Mouse (Mus musculus) G1E-ER4 (cell line): ENCODE results near the gene Zfp989. TPM values are rescaled to one million over a fixed set of nuclear protein-coding genes. Genes with fewer than 3 reads are reported as not detected.
"Not testable (repeated sequence)": the region's sequence is repeated elsewhere in the genome, so short reads cannot be mapped to it uniquely, and the experiment has no call there.

Experiments
- GATA1 ChIP-seq: IDR thresholded peaks from one replicate; pipeline ENCODE4 v1.8.0; 2012; ENCODE audit warnings: low read length, inconsistent platforms
- polyA plus RNA-seq: library from polyadenylated mRNA; stranded (reverse); fragments of >175 nt; gene quantifications from 2 replicates; pipeline ENCODE4 v1.2.3, GENCODE M21; 2012

The Zfp989 gene
- not detected in 2 replicates for polyA plus RNA-seq

DNA sequence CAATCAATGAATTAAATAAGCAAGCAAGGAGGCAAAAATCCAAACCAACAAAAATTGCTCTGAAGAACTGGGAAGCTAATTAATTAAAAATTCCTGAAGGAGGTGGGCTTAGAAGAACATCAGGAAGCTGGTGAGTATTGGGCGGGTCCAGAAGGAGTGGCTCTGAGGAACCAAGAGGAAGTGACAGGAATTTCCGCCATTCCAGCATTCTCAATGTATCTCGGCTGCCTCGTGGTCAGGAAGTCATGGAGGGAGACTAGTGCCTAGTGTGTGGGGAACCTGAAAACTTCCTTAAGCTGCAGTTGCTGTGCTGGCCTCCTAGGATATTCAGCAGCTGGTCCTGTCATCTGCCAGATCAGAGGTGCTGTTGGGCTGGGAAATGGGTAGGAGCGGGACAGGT lies at the start of gene Zfp989:
Zfp989 (plus strand) TSS at position 220 of the 400 bp plus-strand sequence.
- not testable (repeated sequence) for TF ChIP-seq GATA1

GRCm38 (mm10) chr4:146932311-146933082 lies 39.3 kb upstream of the Zfp989 start:
- TF ChIP-seq GATA1: no peak

GRCm38 (mm10) chr4:147021550-147021949 lies 49.8 kb downstream of the Zfp989 start, which contains the start of gene Rex2:
Gene Rex2, plus strand, starts transcription at chr4:147021850.
- TF ChIP-seq GATA1: not testable (repeated sequence)

Other genes with a start within 250 kb of the Zfp989 start
- gene Gm21411, start 62.4 kb upstream of the Zfp989 start, polyA plus RNA-seq: not detected in 2 replicates
- gene Rex2, start 49.9 kb downstream of the Zfp989 start, polyA plus RNA-seq: not detected in 2 replicates
- gene Zfp991, start 160.1 kb downstream of the Zfp989 start, polyA plus RNA-seq: not detected in 2 replicates